ENCODE assay signal across 8 mouse cellular contexts in genomic region chr3:130494665-130495396, GRCm38 (mm10).
DNase-seq lines count a peak whose midpoint lies in the region; ATAC-seq and TF ChIP-seq lines count a peak whose summit lies in the region.

No protein-coding gene starts in this region.

- H3K4me1 ChIP-seq in lung, postnatal 0 days (ENCODE audit: insufficient read depth, low read depth, low read length), result no peaks in the 10 kb centered on the region

- TF ChIP-seq CTCF in lung, postnatal 0 days (IDR thresholded peaks at IDR 0.05), result peak; percentile 58

- H3K9me3 ChIP-seq in lung, postnatal 0 days (ENCODE audit: low read length), result no peaks in the 10 kb centered on the region

- no peak overlapping the region for H3K4me3 ChIP-seq in lung, postnatal 0 days (ENCODE audit: low read depth, low read length)

- 66% methylated on average over 20 of the region's 20 CpGs for WGBS in lung, postnatal 0 days

- DNase-seq in adrenal gland, postnatal 10 days, result peak; percentile 25
- no peak for DNase-seq in adrenal gland, adult 8-10 months
- peak; percentile 31 for DNase-seq in 416B (ENCODE audit: low read depth)
- peak; percentile 74 to 82 for DNase-seq in cerebellum, postnatal 14 days
- DNase-seq in lung, postnatal 0 days (ENCODE audit: low spot score), result peak; percentile 60
- DNase-seq in thymus, postnatal 14 days, result peak; percentile 12
- DNase-seq in natural killer cell, adult 2 months (ENCODE audit: low spot score in 2 of 2), result no peak

- no peak overlapping the region for H3K27ac ChIP-seq in lung, postnatal 0 days (ENCODE audit: low read length)

- no peaks in the 10 kb centered on the region for H3K27me3 ChIP-seq in lung, postnatal 0 days (replicated peaks; ENCODE audit: insufficient read depth, low read length)

- H3K36me3 ChIP-seq in lung, postnatal 0 days (ENCODE audit: insufficient read depth, low read length), result no peaks in the 10 kb centered on the region

- ATAC-seq in granulocyte monocyte progenitor cell, adult 5-6 weeks (replicated peaks; ENCODE audit: poor library complexity, severe bottlenecking), result peak; percentile 85
- ATAC-seq in lung, postnatal 0 days, result peak; percentile 38; the same call in 1 of the 2 replicates

- TF ChIP-seq EP300 in lung, postnatal 0 days (IDR thresholded peaks at IDR 0.05), result no peak

- no peak overlapping the region for H3K9ac ChIP-seq in lung, postnatal 0 days (replicated peaks; ENCODE audit: low read depth)

- no peak overlapping the region for H3K4me2 ChIP-seq in lung, postnatal 0 days (replicated peaks; ENCODE audit: low read depth, low read length)

Comparison
In these comparisons a context has a peak if more than half of its experiments do, and no peak if none do; other contexts are left out.
1. DNase-seq: peak in adrenal gland, postnatal 10 days (single experiment), 416B (single experiment), cerebellum, postnatal 14 days (2 of 2), lung, postnatal 0 days (single experiment) and thymus, postnatal 14 days (single experiment); none in adrenal gland, adult 8-10 months (single experiment) and natural killer cell, adult 2 months (0 of 2).